Mouse (Mus musculus): ENCODE results near the gene Acaca. TPM values are rescaled to one million over a fixed set of nuclear protein-coding genes. Genes with fewer than 3 reads are reported as not detected.
"Not testable (repeated sequence)": the region's sequence is repeated elsewhere in the genome, so short reads cannot be mapped to it uniquely, and the experiment has no call there.

Acaca gene
- total RNA-seq, 1 experiment from 2014 or later, result 40.7 TPM

DNA sequence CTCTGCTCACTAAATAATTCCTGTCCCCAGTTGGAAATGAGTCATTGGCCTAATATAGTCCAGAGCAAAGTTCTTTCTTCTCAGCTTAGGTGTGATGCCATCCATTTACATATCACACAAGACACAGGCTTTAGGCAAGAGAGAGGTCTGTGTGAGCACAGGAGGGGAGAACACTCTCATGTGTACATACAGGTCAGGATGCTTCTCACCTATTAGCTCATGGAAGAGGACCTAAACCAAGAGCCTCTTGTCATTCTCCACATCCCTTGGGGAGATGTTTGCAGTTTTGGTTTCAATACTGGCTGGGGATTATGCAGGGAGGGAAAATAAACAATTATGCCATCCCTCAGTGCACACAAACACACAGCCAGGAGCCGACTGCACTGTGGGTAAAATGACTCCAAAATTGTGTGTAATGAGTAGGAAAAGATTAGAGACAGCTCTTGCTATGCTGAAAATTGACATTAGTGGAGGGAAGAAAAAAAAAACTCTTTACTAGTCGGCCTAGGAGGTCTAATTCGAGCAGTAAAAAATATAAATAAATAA lies 246.6 kb downstream of the Acaca start:
- ATAC-seq (replicated peaks; ENCODE audit: low read depth, poor library complexity, severe bottlenecking), result no peak

DNA sequence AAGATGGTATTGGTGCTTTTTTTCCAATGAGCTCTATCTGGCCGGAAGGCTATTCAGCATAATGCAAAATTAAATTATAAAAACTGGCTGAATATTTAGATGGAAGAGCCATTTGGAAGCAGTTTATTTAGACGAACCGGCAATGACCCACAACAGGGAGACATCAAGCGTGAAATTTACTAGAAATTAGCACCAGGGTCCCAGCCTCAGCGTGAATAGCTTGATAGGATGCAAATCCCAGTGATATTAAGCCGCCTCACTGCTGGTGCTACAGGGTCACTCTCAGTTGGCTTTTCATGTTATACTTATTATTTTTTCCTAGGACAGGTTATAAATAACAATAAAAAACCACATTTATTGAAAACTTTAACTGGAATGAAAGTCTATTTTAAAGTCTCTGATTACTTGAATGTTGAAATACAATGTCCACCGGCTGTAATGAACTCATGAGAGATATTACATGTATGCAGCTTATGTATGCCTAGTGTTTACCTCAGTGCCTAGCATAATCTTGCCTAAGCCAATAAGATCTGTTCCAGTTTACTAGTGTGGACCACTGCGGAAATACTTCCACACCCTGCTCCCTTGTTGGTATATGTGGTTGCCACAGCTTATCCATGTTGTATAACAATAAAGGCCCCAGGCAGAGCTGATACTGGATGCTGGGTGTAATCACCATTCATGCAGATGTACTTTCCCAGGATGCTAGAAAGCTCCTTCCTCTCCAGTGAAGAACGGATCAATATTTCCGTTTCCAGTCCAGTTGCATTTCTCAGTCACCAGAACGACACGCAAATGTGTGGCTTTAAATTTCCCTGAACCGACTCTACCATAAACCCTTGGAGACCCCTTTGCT lies 247.3 kb downstream of the Acaca start:
- no peak for ATAC-seq (replicated peaks; ENCODE audit: low read depth, poor library complexity, severe bottlenecking)

DNA sequence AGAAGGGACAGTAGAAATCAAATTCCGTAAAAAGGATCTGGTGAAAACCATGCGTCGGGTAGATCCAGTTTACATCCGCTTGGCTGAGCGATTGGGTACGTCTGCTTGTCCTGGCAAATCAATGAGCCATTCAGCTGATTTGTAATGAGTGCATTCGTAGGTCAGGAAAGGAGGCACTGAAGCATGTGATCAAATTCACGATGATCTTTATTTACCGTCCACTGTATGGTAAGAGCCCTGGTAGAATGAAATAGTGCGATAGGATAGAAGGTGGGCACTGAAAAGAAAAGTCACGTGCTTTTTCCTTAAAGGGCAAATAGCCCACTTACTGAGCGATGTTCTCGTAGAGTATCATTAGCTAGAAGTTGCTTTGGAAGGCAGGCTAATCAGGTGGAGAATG lies 253.0 kb downstream of the Acaca start:
- ATAC-seq (replicated peaks; ENCODE audit: low read depth, poor library complexity, severe bottlenecking), result no peak

DNA sequence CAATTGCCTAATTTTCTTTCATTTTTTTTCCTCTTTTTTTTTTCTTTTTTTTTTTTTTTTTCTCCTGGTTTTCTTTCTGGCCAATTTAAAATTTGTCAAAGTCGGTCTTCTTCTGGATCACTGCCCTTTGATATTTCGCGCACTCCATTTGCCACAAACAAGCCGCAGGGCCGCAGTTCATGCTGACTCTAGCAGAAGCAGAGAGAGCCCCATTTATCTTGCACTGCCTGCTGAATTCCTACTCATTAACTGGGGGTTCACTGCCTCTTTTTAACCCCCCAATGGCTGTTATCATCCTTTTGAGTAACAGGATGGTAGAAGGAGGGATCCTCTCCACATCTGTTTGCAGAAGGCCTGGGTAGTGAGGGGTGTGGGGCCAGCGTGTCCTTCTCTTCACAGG lies 254.4 kb downstream of the Acaca start:
- no peak for ATAC-seq (replicated peaks; ENCODE audit: low read depth, poor library complexity, severe bottlenecking)

DNA sequence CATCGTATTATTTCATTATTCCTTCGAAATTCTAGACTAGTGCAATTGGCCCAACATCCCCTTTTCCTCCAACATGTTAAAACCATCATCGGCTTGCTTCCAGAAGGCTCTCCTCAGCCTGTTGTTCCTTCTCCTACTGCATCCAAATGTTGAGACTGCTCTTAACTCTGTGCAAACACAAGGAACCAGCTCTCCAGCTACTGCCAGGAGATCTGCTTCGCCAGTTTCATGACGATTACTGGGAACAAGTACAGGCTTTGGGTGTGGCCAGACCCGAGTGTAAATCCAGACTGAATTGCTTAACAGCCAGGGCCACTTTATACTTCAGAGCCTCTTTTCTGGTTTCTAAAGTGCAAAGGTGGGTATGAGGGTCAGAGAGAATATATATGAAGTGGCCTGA lies 259.9 kb downstream of the Acaca start:
- ATAC-seq (replicated peaks; ENCODE audit: low read depth, poor library complexity, severe bottlenecking), result no peak

DNA sequence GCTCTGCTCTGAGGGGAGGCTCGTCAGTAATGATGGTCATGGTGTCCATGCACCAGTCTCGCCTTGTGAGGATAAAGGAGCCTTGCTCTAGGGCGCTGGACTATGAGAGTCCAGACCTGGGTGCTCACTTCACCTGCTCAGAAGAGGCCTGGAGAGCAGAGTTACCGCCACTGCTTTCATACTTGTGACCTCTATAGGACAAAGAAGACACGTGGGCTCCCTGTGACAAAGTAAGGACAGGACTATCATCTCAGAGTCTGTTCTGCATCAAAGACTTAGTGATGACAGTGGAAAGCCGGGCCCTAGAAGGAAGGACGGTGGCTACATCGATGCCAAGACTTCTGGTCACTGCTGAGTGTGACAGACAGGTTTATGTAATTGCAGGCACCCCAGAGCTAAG lies 261.7 kb downstream of the Acaca start:
- no peak for ATAC-seq (replicated peaks; ENCODE audit: low read depth, poor library complexity, severe bottlenecking)

DNA sequence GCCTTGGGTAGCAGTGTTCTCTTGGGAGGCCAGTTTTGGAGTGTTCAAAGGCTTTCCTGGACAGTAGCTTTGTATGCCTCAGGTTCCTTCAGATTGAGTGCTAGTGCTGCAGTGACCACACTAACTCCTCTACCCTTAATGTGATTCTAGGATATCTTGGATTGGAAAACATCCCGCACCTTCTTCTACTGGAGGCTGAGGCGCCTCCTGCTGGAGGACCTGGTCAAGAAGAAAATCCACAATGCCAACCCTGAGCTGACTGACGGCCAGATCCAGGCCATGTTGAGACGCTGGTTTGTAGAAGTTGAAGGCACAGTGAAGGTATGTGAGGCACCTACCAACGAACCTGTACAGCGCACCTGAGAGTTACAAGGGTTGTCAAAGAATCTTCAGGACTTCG lies 262.6 kb downstream of the Acaca start:
- not testable (repeated sequence) for ATAC-seq (replicated peaks; ENCODE audit: low read depth, poor library complexity, severe bottlenecking)

DNA sequence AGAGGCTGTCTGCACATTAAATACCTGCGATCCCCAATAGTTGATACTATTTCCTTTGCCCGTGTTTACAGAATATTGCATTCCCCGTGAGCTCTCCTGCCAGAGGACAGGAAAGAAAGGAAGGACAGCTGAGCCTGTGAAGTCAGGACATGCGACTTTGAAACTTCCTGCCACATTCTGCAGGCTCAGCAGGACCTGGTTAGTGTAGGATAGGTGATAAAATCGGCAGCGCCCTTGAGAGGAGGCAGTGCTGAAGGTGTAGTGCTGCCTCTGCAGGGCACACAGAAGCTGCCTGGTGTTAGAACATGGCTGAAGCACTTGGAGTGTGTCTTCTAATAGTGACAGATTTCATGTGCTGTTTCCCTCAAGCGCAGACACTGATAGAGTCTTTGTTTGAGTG lies 264.1 kb downstream of the Acaca start:
- ATAC-seq (replicated peaks; ENCODE audit: low read depth, poor library complexity, severe bottlenecking), result no peak

DNA sequence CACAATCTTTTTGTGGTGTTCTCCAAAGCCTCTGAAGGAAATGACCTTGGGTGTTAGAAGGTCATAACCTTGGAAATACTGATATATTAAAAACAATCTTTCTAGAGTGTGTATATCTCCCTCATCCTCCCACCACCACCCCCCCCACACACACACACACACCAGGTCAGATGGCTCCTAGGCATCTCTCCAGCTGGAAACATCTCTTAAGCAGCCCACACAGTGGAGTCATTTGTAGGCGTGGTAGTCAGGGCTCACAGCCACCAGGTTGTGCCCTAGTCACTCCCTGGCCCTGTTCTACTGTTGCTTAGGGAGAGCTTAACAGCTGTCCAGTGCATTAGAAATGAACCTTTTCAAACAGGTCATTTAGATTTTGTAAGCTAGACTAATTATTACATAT lies 265.5 kb downstream of the Acaca start:
- no peak for ATAC-seq (replicated peaks; ENCODE audit: low read depth, poor library complexity, severe bottlenecking)

DNA sequence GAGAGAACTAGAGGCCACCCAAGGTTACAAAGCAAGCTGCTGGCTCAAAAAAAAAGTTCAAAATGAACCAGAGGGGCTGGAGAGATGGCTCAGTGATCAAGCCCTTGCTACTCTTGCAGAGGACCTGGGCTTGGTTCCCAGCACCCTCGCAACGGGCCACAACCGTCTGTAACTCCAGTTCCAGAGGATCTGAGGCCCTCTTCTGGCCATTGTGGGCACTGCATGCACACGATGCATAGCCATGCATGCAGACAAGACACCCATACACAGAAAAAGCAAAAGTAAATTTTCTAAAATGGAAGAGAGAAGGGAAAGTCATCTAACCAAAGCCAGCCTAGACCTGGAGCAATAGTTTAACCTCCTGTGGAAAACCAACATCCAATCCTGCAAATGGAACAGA lies 277.3 kb downstream of the Acaca start:
- no peak for ATAC-seq (replicated peaks; ENCODE audit: low read depth, poor library complexity, severe bottlenecking)

DNA sequence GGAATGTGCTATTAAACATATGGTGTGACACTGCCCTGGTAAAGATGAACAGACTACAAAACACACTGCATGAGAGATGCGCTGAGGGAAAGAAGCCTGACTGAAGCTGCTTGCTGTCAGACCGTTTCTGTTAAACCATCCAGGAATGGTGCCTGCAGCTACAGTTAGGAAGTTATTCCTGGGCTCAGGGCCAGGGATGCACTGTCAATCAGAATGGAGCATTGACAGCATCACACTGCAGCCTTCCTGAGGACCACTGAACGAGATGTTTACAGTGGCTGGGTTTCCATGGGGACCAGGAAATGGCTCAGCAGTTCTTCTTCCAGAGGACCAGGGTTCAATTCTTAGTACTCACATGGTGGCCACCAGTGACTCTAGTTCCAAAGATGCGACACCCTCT lies 280.9 kb downstream of the Acaca start:
- ATAC-seq (replicated peaks; ENCODE audit: low read depth, poor library complexity, severe bottlenecking), result no peak

DNA sequence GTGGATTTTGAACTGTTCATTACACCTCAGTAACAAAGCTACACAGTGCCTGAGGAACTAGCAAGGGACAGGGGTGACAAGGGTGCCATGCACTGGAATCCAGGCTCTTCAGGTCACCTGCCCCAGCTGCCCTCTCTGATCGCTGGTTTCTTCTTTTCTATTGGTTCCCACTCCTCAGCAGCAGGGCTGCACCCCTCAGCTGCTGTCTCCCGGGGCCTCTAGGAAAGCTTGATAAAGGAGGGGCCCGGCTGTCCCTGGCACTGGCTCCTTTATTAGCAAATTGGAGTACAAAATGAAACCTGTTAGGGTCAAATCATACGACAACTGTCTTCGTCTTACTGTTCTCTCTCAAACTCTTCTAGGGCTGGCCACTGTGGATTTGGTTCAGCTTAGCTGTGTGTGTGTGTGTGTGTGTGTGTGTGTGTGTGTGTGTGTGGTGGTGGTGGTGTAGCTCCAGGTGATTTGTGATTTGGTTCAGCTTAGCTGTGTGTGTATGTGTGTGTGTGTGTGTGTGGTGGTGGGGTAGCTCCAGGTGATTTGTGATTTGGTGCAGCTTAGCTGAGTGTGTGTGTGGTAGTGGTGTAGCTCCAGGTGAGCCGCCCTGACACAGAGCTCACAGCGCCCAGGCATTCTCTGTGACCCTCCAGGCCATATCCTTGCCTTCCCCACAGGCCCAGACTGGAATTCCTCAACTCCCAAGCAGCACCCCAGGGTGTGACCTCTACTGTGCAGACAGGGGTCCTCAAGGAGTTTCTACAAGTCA lies 281.6 kb downstream of the Acaca start:
- ATAC-seq (replicated peaks; ENCODE audit: low read depth, poor library complexity, severe bottlenecking), result no peak

DNA sequence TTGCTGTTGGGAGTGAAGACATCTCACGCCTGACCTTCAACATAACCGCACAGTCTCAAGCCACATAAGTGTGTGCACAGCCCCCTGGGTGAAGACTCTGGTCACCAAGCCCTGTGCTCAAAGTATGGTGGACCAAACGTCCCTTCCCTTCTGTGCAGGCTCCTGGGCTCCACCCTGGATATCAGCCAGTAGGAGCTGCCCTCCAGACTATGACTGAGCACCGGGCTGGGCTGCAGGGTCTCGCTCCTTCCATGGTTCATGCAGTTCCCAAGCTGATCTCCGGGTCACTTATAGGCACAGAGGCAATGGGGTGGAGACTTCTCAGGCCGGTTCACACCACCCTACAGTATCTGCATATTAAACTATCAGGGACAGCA lies 282.2 kb downstream of the Acaca start:
- no peak for ATAC-seq (replicated peaks; ENCODE audit: low read depth, poor library complexity, severe bottlenecking)

DNA sequence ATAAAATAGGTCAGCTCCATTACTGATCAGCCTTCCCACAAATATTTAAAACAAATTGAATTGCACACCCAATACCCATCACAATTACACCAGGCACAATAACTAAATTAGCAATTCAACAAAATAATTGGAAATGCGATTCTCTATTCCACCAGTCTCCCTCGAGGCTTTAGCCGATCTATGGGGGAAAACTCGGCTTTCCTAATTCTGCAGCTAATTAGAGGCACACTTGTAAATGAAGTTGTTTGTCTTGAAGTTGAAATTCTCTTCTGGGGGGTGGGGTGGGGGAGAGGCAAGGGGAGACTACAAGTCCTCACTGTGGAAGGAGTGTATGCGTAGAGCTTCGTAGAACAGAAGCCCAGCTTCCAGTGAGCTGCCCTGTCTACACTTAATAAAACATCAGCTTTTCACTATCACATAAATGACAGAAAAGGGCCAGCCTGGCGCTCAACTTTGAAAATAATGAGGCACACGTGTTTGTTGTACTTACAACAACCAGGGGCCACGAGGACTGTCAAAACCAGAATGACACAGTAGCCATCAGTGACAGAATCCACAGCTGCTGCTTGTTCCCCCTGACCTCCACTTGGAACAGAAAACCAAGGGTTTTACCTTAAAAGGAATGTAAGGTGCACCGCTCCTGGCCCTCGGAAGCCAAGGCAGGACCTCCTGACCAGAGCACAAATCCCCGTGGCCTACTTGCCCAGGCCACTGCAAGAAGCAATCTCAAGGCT lies 282.9 kb downstream of the Acaca start:
- no peak for ATAC-seq (replicated peaks; ENCODE audit: low read depth, poor library complexity, severe bottlenecking)

DNA sequence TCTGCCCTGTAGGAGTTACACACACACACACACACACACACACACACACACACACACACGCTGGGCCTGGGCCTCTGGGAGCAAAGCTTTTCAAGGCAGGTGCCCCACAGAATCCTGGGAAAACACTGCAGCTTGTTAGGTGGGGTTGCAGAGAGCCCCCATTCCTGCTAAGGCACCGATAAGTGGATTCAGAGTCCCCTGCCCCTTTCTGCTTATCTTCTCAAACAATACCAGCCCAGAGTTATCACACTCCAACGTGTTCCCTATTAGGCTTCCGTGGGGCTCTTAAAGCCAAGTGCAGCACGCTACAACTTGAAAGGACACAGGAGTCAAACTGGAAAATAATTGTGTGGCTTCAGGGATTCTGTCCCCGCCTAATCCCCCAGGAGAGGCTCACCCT lies 283.6 kb downstream of the Acaca start:
- ATAC-seq (replicated peaks; ENCODE audit: low read depth, poor library complexity, severe bottlenecking), result no peak

DNA sequence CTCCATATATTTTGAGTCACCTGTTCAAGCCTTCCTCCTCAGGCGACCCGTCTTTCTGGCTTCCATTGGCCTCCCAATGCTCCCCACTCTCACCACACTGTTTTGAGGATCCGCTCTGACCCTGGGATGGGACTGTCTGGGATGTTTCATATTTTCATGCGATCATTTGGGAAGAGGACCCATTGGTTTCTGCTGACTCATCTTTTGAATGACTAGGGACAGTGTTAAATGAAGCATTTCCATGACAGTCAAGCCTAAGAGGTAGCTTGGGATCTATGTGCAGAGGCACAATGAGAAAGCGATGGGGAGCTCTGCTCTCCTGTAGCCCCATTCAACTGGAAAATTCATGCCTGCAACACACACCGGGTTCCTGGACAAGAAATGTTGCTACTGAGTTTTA lies 291.3 kb downstream of the Acaca start:
- no peak for ATAC-seq (replicated peaks; ENCODE audit: low read depth, poor library complexity, severe bottlenecking)

DNA sequence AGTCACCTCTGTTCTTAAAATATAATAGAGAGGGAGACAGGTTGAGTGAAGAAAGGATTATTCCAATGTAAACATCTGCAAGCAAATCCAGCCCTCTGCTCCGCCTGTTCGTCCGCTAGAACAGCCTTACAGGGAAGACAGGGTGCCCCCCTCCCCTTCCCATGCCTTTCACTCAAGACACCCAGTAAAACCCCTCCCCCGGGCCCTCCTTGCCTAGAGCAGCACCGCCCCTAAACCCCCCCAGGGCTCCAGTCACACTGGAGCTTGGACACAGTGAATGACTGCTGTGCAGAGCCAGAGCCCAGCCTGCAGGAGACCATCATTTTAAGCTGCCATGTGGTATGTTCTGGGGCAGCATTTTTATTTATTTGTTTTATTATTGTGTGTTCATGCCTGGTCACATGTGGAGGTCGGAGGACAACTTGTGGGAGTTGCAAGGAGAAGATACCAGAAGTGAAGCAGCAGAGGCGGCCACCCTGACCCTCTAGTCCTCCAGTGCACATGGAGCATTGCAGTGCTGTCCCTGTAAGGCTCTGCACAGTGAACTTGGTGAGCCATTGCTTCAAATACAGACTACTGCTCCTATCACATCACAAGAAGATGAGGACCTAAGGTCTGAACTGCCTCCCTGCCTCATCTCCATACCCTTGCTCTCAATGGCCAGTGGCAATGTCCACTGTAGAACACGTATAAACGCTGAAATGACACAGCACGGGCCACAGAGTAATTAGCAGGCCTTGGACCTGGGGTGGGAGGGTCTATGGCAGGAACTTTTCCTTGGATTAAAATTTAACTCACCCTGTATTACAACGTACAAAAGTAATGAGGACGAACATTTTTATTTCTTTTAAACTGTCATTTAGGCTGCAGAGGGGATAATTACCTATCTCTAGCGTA lies 296.5 kb downstream of the Acaca start:
- ATAC-seq (replicated peaks; ENCODE audit: low read depth, poor library complexity, severe bottlenecking), result no peak

DNA sequence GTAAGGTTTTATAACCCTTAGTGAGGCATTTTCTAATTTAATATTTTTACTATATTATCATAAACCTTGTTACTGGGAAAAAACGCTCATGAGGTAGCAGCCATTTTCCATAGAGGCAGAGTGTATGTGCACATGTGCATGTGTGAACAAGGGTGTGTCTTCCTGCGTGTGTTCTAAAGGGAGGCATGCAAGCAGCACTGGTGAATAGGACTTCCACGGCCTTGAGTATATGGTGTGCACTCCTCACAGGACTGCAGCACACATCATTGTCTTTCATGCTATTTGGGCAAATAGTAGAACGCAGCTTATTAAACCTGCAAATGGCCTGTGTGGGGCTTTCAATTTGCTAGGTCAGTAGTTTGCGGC lies 297.1 kb downstream of the Acaca start:
- ATAC-seq (replicated peaks; ENCODE audit: low read depth, poor library complexity, severe bottlenecking), result no peak

DNA sequence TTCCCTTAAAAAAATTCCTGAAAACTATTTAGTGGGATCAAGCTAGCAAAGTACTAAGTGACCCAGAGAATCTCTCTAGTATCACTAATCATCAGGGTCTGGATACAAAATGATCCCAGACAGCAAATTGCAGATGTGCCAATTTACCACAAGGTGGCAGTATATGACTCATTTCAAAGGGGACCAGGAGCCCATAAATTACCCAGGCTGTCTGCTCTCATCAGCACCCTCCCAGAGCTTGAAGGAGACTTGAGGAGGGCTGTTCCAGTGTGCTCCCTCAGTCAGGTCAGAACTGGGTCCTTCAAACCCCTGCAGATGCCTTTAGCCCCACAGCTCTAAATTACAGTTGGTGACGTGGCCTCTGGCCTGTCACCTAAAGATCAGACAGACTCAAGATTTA lies 300.1 kb downstream of the Acaca start:
- ATAC-seq (replicated peaks; ENCODE audit: low read depth, poor library complexity, severe bottlenecking), result peak; percentile 82

DNA sequence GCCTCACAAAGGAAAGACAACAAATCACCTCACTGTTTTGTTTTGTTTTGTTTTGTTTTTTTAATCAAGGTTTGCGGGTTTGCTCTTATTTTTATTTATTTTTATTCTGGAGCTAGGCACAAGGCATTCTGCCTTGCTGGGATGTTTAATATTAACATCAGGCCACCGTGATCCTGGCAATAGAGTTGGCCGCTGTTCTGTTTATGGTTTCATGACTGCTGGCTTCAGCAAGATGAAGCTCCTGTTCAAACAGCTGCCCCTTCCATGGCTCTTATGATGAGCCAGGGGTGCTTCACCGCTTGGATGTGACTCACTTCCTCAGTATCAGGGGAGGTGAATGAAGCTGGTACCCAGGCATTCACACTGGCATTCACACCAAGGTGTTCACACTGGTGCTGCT lies 300.9 kb downstream of the Acaca start:
- no peak for ATAC-seq (replicated peaks; ENCODE audit: low read depth, poor library complexity, severe bottlenecking)

Data from common myeloid progenitor, adult 5-6 weeks (primary cell).